Mouse (Mus musculus) urinary bladder, postnatal 0 days (tissue): ENCODE measurements around the gene Gm49383. TPM values are rescaled to one million over a fixed set of nuclear protein-coding genes. Genes with fewer than 3 reads are reported as not detected.

Source experiments
- microRNA-seq: library from miRNA; unstranded; fragments of <30 nt; microRNA quantifications from one replicate; pipeline ENCODE4, GENCODE M21; 2016
- polyA plus RNA-seq: library from polyadenylated mRNA; unstranded; fragments of >200 nt; fragmentation: Nextera tagmentation; extraction: Ambion mirVana; gene quantifications from 2 replicates; pipeline ENCODE4 v1.2.1, GENCODE M21; 2015

The Gm49383 gene
- polyA plus RNA-seq = 9.5 and 10.3 TPM in 2 replicates

DNA sequence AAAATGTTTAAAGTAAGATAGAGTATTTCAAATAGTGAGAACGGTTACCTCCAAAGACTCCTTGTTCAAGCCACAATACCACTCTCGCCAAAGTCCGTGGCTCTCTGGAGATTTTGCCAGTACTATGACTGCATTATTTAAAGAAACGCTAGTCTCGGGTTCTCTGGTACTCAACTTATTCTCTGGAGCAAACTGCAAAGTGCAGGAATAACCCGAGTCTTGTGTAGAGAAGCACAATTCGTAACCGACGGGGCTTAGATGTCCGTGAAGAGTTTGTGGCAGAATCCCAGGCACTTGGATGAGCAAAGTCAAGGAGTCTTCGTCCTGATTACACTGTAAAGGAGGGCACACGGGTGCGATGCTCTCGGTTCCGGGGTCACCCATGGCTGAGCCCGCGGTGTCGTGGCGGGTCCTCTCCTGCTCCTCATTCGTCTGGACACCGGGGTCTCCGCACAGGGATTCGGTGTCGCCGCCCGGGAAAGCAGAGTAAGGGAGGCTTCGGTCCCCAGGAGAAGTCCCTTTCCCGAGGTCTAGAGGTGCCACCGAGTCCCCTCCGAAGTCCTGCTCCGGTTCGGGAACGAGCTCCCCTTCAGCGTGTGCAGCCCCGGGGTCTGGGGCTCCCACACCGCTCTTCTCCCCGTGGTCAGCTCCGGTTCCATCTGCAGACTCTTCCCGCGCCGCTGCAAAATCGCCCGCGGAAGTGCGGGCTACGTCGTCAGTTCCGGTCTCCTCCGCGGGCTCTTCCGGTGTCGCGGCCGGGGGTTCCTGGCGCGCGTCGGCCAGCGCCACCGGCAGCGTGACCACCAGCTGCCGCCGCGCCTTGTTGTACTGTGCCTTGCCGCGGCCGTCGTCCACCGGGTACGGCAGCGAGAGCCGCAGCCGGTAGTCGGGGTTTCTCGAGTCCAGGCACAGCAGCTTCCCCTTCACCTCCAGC lies at the start of gene Gm49383:
Gene Gm49383 (minus strand): TSS at position 661 of the 934 bp plus-strand sequence.

DNA sequence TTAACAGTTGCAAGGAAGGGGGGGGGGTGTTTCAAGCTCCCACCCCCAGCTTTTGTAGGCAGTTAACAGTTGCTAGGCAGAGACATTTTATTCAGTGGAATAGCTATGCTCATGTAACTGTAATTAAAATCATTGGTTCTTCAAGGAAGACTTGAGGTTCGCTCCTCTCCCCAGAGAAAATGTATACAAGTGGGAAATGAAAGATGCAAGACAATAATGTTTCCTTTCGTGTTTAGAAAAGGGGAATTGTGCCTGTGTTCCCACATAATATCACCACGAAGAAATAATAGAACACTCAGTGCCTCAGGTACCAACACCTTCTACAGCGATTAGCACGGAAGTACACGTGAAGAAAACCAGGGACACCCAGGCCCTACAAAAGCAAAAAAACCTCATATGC lies 44.0 kb upstream of the Gm49383 start, which contains the start of gene Klhdc1:
Gene Klhdc1 (plus strand): TSS at position 301 of the 400 bp plus-strand sequence.

DNA sequence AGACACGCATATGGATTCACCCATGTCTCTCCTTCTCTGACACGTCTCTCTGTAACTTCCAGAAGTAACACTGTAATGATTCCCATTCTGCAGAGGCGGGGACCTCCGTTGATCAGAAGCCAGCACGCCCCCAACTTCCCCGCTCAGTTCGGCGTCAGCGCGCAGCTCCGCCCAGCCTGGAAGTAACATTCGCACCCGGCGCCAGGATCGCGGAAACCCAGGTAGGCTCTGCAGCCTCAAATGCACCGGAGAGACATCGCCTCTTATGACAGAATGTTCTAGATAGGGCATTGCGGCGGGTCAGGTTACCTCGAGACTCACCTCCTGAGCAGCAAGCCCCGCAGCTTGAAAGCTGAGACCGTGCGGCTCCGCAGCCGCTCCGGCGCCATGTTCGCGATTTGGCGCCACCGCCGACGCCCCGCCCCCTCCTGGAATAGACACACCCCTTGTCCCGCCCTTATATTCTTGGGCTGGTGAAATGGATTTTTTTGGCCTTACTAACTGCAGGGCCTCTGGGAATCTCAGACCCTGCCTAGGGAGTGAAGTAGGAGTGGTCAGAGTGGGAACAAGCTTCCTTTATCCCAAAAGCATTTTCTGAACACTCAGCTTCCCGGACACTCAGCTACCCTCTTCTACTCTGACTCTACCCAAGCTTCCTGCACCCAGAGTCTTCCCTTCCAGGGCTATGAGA lies 31.0 kb upstream of the Gm49383 start, which contains the start of gene Pole2:
Gene Pole2 (minus strand): TSS at position 420 of the 691 bp plus-strand sequence.

DNA sequence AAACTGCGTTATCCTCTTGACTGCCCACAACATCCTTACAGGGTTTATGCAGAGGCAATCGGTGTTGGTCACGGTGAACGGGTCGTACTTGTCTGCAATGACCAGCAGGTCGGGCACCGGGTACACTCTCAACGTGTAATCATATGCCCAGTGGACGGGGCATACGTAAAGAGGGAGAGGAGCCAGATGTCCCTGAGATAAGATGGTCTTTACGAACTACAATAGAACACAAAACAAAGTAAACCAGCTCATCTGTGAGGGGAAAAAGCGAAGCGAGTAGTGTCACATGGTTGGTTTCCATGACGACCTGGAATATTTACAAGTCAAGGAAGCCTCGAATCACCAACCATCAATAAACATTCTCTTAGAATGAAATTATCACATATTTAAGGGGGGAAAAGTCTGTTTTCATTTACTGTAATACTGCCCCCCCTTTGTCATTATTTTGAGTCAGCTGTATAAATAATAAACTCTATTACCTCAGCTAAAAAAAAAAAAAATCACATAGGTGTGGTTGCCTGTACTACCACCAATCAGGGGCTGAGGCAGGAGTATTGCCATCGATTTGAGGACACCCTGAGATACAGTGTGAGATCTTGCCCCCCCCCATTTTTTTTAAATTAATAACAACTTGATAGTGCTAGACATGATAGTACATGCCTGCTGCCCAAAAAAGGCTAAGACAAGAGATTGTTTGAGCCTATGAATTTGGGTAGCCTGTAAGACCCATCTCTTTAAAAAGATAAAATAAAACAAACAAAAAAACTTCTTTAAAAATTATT lies 7.3 kb upstream of the Gm49383 start, which contains the start of gene Gm49384:
Gene Gm49384 (minus strand): TSS at position 216 of the 782 bp plus-strand sequence.

DNA sequence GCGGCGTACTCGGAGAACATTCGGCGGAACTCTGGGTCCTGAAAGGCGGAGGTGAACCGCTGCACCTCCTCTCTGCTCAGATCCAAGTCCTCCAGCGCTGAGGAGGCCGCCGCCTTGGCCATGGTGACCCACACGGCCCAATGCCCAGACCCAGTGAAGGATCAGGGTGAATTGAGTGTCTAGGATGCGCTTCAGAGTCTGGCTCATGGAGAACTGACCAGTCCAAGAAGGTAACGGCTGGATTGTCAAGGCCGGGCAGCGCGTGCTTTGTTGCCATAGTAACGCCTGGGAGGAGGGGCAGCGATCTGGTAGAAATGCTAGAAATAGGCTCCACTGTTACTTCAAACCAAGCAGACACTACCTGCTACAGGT lies 1.2 kb upstream of the Gm49383 start, which contains the start of gene Dnaaf2:
Gene Dnaaf2 (minus strand): TSS at position 266 of the 372 bp plus-strand sequence.

DNA sequence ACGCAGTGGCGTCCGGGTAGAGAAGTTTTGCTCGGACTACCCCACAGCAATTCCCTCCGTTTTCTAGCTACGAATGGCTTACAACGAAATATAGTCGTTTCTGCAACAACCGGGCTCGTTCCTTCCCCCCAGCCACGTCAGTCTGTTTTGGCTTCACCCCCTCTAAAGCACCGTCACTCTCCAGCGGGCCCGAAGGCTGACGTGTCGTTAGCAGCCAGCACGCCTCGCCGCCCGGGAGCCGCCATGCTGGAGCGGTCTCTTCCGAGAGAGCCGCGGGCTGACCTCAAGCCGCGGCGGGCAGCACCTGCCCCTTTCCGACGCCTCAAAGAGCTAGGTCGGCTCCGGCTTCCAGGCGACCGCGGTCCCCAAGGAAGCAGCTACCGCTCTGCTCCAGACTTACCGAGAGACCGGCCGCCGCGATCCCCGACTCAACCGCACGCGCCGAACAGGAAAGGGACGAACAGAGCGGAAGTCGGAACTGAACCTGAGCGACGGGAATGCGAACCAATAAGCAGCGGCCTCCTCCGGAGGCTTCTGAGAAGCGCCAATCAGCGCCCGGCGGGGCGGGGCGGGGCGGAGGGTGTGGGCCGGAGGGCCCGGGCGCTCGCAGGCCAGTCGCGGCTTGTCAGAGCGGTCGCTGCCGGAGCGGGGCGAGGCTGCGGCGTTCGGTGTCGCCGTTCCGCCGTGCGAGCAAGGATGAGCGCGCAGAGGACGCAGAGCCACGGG lies 13.2 kb downstream of the Gm49383 start, which contains the start of the genes Rpl36al and Mgat2:
Gene Rpl36al (minus strand): TSS at position 501 of the 726 bp plus-strand sequence.
Gene Mgat2 (plus strand): TSS at position 575 of the 726 bp plus-strand sequence.

DNA sequence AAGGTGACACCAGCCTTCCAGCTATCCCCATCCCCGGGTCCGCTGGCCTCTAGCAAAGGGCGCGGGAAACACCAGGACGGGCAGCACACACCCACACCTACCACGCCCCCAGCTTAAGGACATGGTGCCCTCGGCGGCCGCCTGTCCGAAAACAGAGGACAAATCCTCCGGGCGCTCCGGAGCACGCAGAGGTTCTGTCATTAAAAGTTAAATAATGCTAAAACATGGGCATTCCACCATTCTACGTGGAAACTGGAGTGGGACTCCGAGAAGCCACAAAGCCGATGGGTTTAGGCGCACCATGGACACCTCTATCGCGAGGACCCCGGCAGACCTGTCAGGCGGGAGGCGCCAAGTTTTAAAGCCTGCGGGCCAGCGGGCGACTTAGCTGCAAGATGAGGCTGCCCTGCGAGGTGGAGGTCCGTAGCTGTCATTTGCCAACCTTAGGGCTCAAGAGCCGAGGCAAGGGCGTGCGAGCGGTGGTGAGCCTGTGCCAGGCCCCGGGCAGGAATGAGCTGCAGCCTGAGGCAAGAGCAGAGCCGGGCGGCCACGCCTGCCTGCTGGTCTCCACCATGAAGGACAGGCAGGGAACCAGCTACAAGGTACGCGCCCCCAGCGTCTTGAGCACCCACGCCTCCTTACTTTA lies 28.3 kb downstream of the Gm49383 start, which contains the start of gene Lrr1:
Gene Lrr1 (plus strand): TSS at position 354 of the 646 bp plus-strand sequence.

DNA sequence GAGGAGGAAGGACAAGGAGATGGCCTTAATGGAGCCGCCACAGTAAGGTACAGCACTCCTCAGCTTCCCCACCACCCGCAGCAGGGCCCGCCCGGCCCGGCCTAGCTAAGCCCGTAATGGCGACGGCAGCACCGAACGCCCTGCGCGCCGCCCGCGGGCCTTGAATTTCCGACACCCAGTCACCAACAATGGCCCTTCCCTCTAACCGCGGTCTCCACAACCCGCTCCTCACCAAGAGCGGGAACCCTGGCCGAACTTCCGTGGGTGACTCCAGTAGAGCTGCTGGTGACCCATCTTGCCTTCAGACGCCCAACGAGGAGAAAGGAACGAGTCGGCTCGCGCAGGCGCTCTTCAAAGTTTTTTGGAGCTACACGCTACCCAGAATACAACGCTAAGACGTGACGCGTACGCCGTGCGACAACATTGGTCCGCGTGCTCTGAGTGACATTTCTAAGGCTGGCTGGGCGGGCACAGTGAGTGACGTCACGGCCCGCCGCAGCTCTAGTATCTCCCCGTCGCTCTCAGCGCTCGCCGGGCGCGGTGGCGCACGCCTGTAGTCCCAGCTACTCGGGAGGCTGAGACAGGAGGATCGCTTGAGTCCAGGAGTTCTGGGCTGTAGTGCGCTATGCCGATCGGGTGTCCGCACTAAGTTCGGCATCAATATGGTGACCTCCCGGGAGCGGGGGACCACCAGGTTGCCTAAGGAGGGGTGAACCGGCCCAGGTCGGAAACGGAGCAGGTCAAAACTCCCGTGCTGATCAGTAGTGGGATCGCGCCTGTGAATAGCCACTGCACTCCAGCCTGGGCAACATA lies 37.9 kb downstream of the Gm49383 start, which contains the start of gene Rps29:
Gene Rps29 (minus strand): TSS at position 422 of the 813 bp plus-strand sequence.

Small RNA genes within 50 kb of the gene (microRNA-seq; reads per million reads assigned to microRNA genes)
- not detected for gene Gm47287
- gene Gm47295 = 1.2 reads per million

Other genes with a start within 250 kb of the Gm49383 start
- gene Rps29, start 37.9 kb downstream of the Gm49383 start, polyA plus RNA-seq = 1,704 and 1,741 TPM in 2 replicates
- 3.2 and 5.1 TPM in 2 replicates for gene Lrr1, start 28.3 kb downstream of the Gm49383 start, polyA plus RNA-seq
- gene Rpl36al, start 13.0 kb downstream of the Gm49383 start, polyA plus RNA-seq = 635 and 701 TPM in 2 replicates
- gene Mgat2, start 12.9 kb downstream of the Gm49383 start, polyA plus RNA-seq = 49.5 and 59.7 TPM in 2 replicates
- 3.3 and 4.6 TPM in 2 replicates for gene Dnaaf2, start 1.3 kb upstream of the Gm49383 start, polyA plus RNA-seq
- 8.2 and 8.9 TPM in 2 replicates for gene Gm49384, start 7.2 kb upstream of the Gm49383 start, polyA plus RNA-seq
- 7.3 and 10.6 TPM in 2 replicates for gene Pole2, start 31.1 kb upstream of the Gm49383 start, polyA plus RNA-seq
- 11.9 and 12.3 TPM in 2 replicates for gene Klhdc1, start 44.1 kb upstream of the Gm49383 start, polyA plus RNA-seq
- 73.1 and 77.7 TPM in 2 replicates for gene Klhdc2, start 99.6 kb upstream of the Gm49383 start, polyA plus RNA-seq
- 45.2 and 54.1 TPM in 2 replicates for gene Nemf, start 160.1 kb upstream of the Gm49383 start, polyA plus RNA-seq
- gene Arf6, start 175.0 kb upstream of the Gm49383 start, polyA plus RNA-seq = 51.1 and 62.3 TPM in 2 replicates
- gene Gm9887, start 175.4 kb upstream of the Gm49383 start, polyA plus RNA-seq = 2.0 and 2.9 TPM in 2 replicates